Mouse (Mus musculus) MEL (cell line): Measurements from ENCODE around the gene Zfp91.

ENCODE experiments used
- BHLHE40 ChIP-seq: IDR thresholded peaks from 2 replicates; pipeline ENCODE4 v1.6.1; 2012; ENCODE audit warnings: low read depth, mild to moderate bottlenecking, inconsistent platforms, low read length, improper control_type of control experiment, borderline replicate concordance
- CTCF ChIP-seq, 3 experiments: IDR thresholded peaks in 2 of 3; conservative IDR thresholded peaks in 1 of 3; 2 replicates each; pipeline ENCODE4 v1.5.1; 2011 to 2012; ENCODE audit warnings: low read length in 3 of 3, low read depth in 2 of 3, mild to moderate bottlenecking in 2 of 3, improper control_type of control experiment in 1 of 3, inconsistent platforms in 1 of 3, mixed read lengths in 1 of 3, moderate library complexity in 1 of 3; ENCODE audit not compliant: control insufficient read depth in 1 of 3, insufficient read depth in 1 of 3, poor library complexity in 1 of 3, severe bottlenecking in 1 of 3
- E2F4 ChIP-seq: IDR thresholded peaks from 2 replicates; pipeline ENCODE4 v1.6.1; 2011; ENCODE audit warnings: low read depth, low read length, improper control_type of control experiment, borderline replicate concordance
- ELF1 ChIP-seq: IDR thresholded peaks from 2 replicates; pipeline ENCODE4 v1.6.1; 2014; ENCODE audit warnings: low read depth, mild to moderate bottlenecking, inconsistent platforms, low read length, improper control_type of control experiment, moderate library complexity
- EP300 ChIP-seq, 2 experiments: IDR thresholded peaks; 2 replicates each; pipeline ENCODE4 v1.6.1; 2011; ENCODE audit warnings: improper control_type of control experiment in 2 of 2, low read length in 2 of 2, low read depth in 1 of 2, mild to moderate bottlenecking in 1 of 2
- JUND ChIP-seq: IDR thresholded peaks from 2 replicates; pipeline ENCODE4 v1.6.1; 2011; ENCODE audit warnings: low read depth, mild to moderate bottlenecking, improper control_type of control experiment, low read length
- MEF2A ChIP-seq: IDR thresholded peaks from 2 replicates; pipeline ENCODE4 v1.6.1; 2014; ENCODE audit warnings: low read depth, mild to moderate bottlenecking, inconsistent platforms, low read length, improper control_type of control experiment; ENCODE audit not compliant: poor library complexity, insufficient replicate concordance, severe bottlenecking; ENCODE audit errors: extremely low read depth
- MYC ChIP-seq: IDR thresholded peaks from 2 replicates; pipeline ENCODE4 v1.6.1; 2011; ENCODE audit warnings: low read depth, mild to moderate bottlenecking, low read length, improper control_type of control experiment, moderate library complexity
- POLR2A ChIP-seq, 2 experiments: IDR thresholded peaks; 2 replicates each; pipeline ENCODE4 v1.6.1; 2011 to 2012; ENCODE audit warnings: low read length in 2 of 2, mild to moderate bottlenecking in 2 of 2, control low read depth in 1 of 2, improper control_type of control experiment in 1 of 2, low read depth in 1 of 2, moderate library complexity in 1 of 2; ENCODE audit not compliant: control insufficient read depth in 1 of 2, insufficient read depth in 1 of 2, poor library complexity in 1 of 2
- RAD21 ChIP-seq: IDR thresholded peaks from 2 replicates; pipeline ENCODE4 v1.6.1; 2011; ENCODE audit warnings: mild to moderate bottlenecking, low read depth, low read length, improper control_type of control experiment
- RCOR1 ChIP-seq: IDR thresholded peaks from 2 replicates; pipeline ENCODE4 v1.6.1; 2012; ENCODE audit warnings: low read depth, mild to moderate bottlenecking, inconsistent platforms, low read length, improper control_type of control experiment
- TAL1 ChIP-seq: IDR thresholded peaks from 2 replicates; pipeline ENCODE4 v1.6.1; 2012; ENCODE audit warnings: mild to moderate bottlenecking, inconsistent platforms, low read length, moderate library complexity, mixed read lengths
- TCF12 ChIP-seq: IDR thresholded peaks from 2 replicates; pipeline ENCODE4 v1.6.1; 2014; ENCODE audit warnings: low read depth, mild to moderate bottlenecking, inconsistent platforms, low read length, improper control_type of control experiment, moderate library complexity
- USF1 ChIP-seq: IDR thresholded peaks from 2 replicates; pipeline ENCODE4 v1.6.1; 2014; ENCODE audit warnings: low read depth, mild to moderate bottlenecking, inconsistent platforms, low read length, improper control_type of control experiment, moderate library complexity

DNA sequence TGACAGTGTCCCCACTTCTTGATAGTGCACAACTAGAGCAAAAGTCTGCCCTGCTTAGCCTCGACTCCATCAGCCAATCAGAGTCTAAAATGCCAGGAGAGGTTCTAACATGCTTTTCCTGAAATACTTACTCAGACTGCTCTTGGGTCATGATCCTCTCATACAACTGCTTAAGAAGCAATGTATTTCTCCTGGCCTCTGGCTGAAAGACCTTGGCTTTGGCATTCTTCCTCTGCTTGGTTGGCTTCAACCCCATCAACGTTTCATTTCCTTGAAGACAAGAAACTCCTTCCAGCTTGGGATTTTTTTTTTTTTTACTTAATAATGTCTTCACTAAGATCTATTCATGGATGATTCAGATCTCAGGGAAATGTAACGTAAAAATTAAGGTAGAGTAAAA, 39.6 kb downstream of the Zfp91 start:
- TF ChIP-seq TCF12 (no peak), E2F4 (no peak), MEF2A (no peak), POLR2A (IDR thresholded peaks at IDR 0.05; ENCODE audit: control insufficient read depth in 1 of 2, insufficient read depth in 1 of 2, low read depth in 1 of 2, low read length in 2 of 2, poor library complexity in 1 of 2) (no peak), RAD21 (no peak), CTCF (IDR thresholded peaks at IDR 0.05 in 2 of 3, conservative IDR thresholded peaks at IDR 0.05 in 1 of 3; ENCODE audit: control insufficient read depth in 1 of 3, insufficient read depth in 1 of 3, low read depth in 2 of 3, low read length in 3 of 3, poor library complexity in 1 of 3, severe bottlenecking in 1 of 3) (no peak), RCOR1 (no peak), ELF1 (no peak), EP300 (IDR thresholded peaks at IDR 0.05; ENCODE audit: low read depth in 1 of 2, low read length in 2 of 2) (no peak), BHLHE40 (no peak), USF1 (no peak), JUND (no peak), MYC (no peak), TAL1 (no peak)
